Mouse (Mus musculus) adipocyte (in vitro differentiated cells): ENCODE results near the gene Tigit.

Experiments
- DNase-seq: peaks from one replicate; pipeline ENCODE4 v3.0.0-alpha.2; 2016; ENCODE audit warnings: low spot score

The Tigit gene

DNA sequence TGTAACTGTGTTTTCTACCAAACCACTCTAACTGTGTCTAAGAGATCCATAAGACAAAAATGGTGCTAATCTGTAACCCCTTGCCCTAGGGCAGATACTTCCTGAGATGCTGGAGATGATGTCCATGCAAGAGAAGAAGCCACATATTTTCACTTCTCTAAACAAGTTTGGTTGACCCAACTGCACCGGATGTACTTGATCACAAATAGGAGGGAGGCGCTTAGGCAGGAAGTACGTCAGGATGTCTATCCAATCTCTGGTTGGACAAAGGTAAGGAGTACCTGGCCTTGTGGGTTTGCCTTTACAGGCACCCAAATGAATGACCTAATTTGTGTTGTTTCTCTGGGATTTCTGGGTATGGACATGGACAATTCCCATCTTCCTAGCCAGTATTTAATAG, 4.3 kb upstream of the Tigit start:
- no peak for DNase-seq

DNA sequence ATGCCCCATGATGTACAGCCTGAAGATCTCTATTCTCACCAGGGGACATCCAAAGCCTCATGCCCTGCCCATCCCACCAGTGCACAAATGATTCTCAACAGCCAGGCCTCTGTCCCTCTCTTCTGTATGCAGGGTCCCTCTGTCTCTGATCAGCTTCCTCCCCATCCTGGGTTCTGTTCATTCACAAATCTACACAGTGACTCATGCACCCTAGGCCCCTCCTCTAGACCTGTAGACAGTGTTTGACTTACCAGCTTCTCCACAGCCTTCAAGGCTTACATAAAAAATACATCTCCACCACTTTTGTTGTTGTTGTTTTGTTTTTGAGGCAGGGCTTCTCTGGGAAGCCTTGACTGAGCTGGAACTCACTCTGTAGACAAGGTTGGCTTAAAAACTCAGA, 915 bp upstream of the Tigit start:
- no peak for DNase-seq

DNA sequence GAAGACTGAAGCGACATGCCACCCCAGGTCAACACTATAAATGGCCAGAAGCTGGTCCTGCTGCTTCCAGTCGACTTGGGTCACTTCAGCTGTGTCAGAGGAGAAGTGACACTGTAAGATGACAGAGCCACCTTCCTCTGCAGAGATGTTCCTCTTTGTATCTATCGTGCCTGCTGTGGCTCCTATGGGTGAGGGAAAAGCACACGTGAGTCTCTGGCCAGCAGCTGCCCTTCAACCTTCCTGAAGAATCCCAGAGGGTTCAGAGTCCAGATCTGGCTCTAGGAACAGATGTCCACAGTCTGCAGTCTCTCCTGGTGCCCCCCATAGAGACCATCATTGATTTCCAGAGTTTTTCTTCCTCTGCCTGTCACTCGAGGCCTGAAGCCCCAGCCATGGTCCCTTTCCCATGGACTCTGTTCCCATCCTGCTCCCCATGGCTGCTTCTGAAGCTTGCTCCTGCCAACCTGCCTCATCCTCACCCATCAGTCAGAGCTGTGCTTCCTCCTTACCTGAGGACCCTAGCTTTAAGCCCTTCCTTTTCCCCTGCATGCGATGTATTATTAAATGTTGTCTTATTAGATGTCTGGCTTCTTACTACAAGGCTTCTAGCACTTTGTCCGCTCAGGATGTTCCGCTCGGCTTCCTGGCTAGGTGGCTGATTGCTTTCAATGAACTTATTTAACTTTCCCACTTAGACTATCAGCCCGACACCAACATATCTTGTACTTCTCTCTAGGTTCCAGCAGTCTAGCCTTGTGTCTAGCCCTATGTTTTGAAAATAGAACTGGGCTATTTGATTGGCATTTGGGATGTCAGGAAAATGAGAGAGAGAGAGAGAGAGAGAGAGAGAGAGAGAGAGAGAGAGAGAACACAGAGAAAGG, 1.6 kb downstream of the Tigit start:
- no peak for DNase-seq

DNA sequence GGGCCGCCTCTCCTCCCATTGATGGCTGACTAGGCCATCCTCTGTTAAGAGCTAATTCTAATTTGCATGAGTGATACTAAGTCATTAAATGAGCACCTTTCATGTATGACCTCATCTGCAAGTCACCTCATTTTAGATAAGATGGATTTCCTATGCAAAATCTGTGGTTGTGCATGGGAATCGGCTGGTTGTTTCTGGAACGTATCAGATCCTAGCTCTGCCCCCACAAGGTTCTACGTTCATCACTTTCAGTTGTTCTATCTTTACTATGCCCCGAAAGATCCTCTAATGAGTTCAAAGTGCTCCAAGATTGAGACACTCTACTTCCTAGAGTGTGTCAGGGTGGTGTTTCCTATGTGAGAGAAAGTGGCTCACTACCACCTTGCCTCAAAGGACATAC, 2.4 kb downstream of the Tigit start:
- no peak for DNase-seq

DNA sequence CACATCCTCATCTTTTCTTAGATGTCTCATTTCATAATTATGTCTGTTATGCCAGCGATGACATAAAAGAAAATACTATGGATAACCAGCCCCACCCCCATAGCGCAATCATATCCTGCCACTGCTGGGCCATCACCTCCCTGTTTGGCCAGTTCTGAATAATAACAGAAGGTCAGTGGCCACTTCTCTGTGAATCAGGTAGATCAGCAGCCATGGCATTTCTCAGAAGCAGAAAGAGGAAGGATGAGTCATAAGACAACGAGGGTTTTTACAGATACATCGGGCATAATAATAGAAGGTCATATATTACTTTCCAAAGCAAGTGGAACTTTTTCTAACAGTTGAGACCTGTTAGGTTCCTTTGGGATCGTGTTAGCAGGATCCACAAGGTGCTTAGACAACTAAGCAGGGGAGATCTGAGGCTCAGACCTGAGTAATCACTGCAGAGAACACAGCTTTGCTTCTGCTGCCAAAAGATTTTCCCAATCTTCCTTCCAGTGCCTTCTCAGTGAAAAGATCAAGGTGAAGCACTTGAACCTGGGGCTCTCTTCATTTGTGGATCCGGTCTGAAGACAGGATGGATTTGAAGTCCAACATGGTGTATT, 8.7 kb downstream of the Tigit start:
- DNase-seq = no peak

DNA sequence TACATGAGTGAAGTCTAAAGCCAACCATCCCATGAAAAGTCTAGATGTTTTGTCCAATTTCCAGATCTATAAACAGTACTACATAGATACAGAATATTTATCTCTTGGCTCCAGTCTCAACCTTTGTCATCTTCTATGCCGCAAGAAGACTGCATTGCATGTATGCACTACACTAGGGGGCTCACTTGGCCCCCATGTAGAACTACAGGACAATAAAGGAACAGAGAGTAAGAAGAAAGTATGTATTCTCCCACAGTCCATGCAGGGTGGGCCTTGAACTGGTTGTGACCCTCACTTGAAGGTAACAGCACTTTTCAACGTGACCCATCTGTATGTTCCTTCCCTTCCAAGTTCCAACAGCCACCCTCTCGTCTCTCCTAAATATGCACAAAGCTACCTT, 9.7 kb downstream of the Tigit start:
- DNase-seq = no peak

DNA sequence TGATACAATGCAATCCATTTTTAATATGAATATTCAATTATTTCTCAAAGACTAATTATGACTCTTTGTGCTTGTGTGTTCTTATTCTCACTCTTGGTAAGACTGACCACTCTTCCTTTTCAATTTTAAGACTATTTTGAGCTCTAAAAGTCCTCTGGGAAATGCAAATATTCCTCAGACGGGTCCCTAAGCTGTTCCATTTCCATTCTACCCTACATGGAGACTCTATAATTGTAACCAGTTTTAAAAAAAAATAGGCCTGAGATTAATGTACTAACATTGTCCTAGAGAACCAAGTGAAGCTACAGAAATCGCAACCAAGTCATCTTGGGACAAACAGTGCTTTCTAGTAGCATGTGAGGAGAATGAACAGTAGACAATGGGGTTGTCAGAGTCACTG, 10.7 kb downstream of the Tigit start:
- DNase-seq = no peak

DNA sequence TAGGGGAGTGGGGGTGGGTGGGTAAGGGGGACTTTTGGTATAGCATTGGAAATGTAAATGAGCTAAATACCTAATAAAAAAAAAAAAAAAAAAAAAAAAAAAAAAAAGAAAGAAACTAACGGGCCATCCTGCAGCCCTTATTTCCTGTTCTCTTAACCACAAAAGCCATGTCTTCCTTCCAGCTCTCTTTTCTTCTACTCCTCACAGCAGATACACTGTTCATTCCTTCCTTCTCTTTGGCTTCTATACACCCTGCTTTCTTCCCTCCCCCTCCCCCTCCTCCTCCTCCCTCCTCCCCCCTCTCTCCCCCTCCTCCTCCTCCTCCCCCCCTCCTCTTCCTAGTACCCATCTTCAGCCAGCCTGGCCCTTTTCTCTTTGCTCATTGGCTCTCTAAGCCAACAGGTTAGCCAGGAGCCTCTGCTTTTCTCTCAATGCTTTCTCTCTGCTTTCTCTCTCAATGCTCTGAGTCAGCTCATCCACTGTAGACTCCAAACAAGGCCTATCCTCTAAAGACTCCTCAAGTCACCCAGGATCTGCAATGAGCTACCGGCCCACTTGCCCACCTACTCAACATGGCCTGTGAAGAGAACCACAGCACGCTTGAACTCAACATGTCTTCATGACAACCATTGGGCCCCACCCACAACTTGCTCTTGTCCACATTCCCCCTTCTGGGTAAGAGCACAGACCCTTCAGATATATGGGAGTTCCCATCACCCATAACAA, 13.4 kb downstream of the Tigit start:
- no peak for DNase-seq

DNA sequence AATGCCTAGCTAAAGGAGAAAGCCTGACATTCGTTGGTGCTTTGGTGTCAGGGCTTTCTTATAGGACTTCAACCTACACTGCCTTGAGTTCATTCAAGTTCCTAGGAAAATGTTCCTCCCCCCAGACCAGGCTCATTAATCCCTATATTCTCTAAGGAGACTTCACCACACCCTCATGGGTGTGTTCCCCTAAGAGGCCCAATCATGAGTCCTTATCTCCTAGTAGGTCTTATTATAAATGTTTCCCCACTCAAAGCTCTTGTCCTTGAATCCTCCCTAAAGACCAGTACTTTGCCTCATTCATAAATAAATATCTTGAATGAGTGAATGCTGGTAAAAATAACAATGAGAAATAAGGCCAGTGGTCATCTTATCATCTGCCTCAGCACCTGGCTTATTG, 16.3 kb downstream of the Tigit start:
- DNase-seq = no peak

DNA sequence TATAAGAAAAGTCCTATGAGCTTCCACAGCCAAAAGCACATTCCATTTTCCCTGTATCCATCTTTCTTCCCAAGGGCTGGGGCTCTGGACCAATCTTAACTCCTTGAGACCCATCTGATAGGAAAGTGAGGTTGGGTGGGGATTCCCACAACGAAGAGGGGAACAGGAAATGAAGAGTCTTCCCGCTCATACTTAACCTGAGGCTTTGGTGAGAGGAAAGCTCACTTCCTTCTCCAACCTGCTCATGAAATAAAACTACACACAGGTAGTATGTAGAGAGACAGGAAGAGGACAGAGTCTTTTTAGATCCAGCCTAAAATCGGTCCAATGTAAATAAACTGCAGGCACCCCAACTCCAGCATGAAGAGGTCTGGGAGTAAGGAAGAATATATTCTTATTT, 17.0 kb downstream of the Tigit start:
- DNase-seq = no peak

DNA sequence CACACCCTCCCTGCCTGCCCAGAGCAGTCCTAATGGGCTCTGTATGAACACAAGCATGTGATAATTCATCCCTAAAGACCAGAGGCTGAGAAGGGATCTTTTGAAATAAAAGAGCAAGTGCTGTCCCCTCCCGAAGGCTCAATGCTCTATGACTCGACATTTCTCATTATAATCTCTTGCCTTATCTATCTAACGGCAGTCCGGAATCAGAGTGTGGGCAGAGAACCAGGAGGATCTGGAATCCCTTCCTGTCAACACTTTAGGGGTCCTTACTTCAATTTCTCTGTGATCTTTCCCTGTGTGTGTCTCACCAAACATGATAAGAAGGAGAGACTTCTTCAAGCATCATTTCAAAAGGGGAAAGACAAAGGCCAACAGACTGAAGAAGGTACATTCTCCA, 18.1 kb downstream of the Tigit start:
- DNase-seq = no peak

DNA sequence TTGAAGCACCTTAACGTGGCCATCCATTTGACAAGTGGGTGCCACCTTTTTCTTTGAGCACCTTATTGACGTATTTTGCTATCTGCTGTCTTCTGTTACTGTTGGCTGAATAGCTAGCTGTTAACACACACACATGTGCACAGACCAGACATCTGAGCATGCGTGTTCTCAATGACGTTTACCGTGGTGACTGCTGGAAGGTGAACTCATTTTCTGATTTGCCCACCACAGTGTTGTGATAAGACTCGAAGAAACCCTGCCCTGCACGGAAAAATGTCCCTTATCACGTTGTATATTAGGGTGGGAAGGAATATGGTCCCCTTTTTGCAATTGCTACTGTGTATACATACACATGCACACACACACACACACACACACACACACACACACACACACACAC, 22.7 kb downstream of the Tigit start:
- DNase-seq = no peak

DNA sequence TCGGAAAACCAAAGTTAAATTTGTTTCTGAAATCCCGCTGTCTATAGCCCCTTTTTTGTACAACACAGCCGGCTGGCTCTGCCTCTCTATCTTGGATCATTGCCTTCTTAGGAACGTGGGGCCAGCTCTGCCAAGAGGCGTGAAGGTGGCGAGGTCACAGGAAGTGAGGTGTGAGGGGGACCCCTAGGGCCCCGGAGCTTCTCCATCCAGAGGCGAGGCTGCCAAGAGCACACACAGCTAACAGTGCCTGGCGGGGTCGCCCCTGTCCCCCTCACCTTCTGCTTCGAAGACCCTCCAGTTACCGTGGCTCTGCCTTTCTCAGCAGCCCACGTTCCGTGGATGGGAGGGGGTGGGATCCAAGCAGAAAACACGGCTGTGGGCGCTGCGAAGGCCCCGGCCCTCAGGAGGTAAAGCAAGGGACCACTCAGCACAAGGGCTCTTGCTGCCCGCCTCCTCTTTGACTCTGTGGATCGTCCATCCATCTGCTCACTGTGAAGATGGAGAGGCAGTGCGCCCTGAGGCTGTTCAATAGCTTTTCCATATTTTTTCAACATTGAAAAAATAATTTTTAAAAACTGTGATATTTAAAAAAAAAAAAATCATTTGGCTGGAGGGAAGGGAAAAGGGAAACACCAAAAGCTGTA, 25.4 kb downstream of the Tigit start:
- DNase-seq = no peak

DNA sequence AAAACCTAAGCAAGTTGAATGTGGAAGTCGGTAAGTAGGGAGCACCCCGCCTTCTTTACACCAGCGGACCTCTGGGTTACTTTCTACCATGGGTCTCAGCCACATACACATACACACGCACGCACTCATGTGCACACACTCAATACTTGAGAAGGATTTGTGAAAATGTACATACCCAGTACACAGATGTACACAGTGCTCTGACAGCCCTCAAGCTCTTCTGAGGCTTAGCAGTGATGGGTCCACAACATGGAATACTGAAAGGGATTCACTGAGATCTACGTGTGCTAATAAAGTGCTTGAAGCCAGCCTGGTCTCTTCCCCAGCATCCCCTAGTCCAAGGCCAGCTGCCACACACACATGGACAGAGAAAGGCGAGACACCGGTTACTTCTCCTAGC, 26.7 kb downstream of the Tigit start:
- no peak for DNase-seq

DNA sequence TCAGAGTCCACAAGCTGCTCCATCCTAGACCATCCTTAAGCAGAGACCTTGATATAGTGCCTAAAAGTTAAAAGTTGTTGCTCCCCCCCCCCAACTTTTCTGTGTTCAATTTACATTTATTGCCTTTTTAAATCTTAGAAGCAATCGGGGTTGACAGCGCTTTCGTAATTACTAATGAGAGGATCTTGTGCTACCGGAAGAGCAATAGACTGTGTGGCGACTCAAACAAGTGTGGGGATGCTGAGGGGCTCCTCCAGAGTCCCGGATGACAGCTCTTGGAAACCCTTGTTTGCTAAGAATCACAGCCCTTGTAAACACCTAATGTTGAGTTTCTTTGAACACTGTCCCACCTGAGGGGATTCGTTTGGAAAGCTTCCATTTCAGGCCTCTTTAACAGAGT, 29.9 kb downstream of the Tigit start:
- DNase-seq = no peak

DNA sequence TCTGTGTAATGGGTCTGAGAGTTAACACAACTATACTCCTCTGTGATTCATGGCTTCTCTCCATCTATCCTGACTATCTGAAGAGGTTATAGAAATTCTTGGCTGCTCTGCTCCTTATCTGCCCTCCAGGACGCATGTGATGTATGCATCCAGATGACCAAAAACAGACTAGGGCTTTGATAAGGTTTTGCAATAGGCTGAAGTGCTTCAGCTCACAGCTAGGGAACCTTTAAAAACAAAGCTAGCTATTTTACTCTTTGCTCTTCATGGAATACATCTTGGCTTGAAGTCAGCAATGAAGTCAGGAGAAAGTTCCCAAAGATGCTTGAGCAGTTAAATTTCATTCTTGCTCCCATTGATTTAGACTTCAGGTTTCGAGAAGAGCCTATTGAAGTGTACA, 32.2 kb downstream of the Tigit start:
- DNase-seq = no peak

DNA sequence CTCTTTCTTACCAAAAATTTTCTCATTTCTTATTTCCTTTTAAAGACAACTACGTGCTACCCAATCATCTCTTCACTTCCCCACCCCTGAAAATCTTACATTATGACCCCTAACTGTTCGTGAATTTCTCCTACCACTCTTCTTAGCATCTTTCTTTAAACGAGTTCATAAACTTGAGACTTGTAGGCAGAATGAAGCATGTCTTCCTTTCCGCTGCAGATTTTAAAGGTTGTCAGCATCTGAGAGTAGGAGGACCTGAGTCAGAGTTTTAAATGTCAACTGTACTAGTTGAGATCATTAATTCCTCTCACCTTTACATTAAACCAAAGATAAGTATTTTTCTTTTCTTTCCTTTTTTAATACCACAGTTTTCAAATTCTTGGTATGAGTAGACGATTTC, 35.3 kb downstream of the Tigit start:
- no peak for DNase-seq

DNA sequence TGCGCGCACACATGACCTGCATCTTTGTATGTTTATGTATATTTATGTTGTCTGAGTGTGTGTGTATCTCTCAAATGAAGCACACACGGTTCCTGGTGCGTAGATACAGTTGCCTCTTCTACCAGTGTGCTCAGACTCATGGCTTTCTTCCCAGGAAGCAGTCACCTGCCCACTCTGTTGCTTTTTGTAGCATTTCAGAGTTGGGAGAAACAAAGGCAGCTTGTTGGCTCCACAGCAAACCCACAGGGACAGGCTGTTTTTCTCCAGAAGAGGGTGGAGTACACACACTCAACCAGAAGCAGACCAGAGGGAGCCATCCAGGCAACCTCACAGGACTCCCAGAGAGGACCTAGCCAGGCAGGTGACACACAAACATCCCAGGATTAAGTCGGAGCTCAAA, 38.0 kb downstream of the Tigit start:
- no peak for DNase-seq

DNA sequence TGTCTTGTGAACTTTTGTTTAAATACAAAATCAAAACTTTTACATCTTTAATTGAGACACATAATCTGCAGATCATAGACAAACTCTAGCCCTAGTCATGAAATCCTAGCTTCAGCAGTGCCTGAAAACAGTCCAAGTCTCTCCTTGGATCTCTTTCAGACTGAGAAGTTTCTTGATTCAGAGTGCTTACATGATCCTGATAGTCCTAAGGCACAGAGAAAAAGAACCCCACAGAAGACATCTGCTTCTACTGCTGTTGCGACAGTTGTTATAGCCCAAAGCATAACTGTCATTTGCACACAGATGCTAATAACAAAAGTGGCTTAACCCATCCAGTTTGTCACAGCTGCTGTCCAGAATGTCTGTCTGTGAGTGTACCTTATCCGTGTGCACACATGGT, 38.7 kb downstream of the Tigit start:
- DNase-seq = peak; percentile 66

DNA sequence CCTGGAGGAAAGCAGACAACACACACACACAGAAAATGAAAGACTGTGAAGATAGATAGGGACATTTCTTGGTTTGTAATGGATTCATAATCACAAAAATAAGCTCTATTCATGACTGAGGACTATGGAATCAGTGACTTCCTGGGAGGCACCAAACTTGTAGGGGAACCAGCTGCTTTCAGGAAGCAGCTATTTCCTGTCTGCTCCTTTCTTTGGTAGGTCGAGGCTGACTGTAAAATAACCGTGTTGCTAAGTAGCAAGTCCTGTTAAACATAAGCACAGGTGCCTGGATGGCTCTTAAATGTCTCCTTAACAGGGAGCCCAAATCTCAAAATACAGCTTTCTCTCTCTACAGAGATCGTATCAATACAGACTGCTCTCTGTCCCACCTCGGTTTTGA, 39.1 kb downstream of the Tigit start:
- DNase-seq = no peak

DNA sequence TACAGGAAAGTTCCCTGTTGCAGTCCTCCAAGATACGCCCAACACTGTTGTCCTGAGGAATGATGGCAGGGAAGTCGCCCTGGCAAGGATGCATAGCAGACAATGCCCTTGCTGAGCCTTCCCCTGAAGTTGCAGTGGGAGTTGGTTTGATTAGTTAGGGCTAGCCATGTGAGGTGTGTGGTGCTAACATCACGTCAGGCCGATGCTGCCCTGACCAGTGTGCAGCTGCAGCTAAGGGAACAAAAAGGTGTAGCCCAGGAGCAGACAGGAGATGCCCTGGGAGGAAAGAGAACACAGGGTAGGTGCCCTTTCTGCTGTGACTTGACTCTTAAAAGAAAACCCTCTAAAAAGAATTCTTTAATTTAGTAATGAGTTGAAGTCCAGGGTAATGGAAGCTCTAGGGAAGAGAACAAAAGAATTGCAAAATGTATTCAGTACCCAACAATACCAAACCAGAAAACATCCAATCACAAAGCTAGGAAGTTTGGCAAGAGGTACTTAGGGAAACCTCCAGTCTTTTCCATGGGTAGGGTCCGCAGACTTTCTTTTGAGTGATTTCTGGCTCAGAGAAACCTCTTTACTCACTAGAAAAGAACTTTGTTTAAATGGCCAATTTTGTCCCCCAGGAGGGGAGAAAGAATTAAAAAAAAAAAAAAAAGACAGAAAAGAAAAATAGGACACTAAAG, 40.5 kb downstream of the Tigit start:
- peak; percentile 15 for DNase-seq

DNA sequence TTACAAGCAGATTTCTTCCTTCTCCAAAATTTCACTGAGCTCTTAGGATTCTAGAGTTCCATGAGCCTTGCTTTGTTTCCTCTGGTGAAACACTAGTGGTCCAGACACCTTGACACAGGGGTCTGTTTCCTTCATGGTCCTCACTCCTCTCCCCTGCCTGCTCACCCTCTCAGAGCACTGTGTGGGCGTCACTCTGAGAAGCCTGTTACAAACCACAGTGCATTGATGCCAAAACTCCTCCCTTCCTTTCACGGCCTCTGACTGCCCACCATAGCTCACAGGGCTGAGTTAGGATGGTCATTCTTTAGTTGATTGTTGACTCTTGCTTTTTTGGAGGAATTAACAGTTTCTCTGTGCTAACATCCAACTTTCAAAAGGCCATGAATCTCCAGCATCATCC, 43.6 kb downstream of the Tigit start:
- no peak for DNase-seq
